ENCODE assay signal across 10 mouse cellular contexts in the genomic region with DNA sequence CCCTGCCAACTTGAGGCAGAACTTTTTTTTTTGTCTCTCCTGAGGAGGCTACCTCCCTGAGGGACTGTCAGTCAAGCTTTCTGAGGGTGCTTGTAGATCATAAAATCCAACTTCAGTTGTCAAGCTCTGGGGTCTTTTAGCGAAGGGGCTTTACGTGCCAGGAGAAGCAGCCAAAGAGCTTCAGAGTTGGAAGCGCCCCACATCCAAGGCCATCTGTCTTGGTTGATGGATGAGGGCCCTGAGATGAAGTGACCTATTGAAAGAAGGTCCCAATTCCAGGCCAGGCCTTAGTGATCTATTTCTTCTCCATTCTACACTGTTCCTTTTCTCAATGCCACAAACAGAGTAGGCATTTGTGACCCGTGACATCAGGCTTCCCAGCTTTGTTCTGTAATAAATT.
"Had no signal": no experiment of that assay in that cellular context is flagged by ENCODE, and none has a peak within 500 bp of the region (broad histone marks: within the 10 kb centered on the region; RNA-seq: fewer than 3 reads in every experiment).

No protein-coding gene starts in this region.

- DNase-seq: kidney, postnatal 10 days; kidney, postnatal 36 days; liver, postnatal 0 days; lung, embryonic 14.5 days; right cerebral cortex, adult 18-20 months; right cerebral cortex, postnatal 14 days; right cerebral cortex, postnatal 4 days; thymus, adult 2 months; thymus, postnatal 14 days; thymus, postnatal 4 days had no signal
